Mouse (Mus musculus): Measurements from ENCODE around the gene Wdr25. TPM values are rescaled to one million over a fixed set of nuclear protein-coding genes. Genes with fewer than 3 reads are reported as not detected.
A peak's percentile ranks its signal among the peaks of the same experiment; 100 is the strongest.

The Wdr25 gene
- polyA plus RNA-seq, 1 experiment from 2014 or later: 8.0 TPM

DNA sequence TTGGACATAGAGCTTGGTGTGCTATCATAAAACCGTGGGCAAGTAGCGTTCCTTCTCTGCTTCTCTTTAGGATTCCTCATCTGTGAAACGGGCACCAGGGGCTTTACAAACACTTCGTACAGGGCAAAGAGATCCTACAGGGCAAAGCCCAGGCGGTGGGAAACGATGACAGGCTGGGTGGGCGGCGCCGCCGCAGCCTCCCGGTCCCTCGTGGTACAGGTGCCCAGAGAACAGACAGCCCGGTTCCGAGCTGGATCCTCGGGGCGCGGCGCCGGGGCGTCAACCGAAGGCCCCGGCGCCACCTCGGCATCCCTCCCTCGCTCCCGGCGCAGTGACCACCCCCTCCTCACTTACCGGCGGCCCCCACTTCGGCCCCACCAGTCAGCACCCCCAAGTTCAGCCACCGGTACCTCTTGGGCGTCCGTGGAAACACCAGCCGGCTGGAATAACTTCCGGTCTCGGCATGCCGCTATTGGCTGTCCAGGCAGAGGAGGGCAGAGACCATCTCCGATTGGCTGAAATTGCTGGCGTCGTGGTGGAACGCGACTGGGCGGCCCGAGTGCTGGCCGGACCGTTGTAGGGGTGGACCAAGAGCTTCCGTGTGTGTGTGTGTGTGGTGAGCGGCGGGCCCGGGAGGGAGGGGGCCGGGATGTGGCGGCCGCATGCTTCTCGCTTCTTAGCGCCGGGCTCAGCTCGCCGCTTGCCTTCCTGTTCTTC is 442 bp downstream of the Wdr25 start, which contains the start of gene Wars:
TSS of gene Wars (minus strand) at position 460 of the 717 bp plus-strand sequence.
- Histone ChIP-seq H3K4me2 (peak within 1 kb of the TSS; percentile 87), H3K9me3 (ENCODE audit: low read depth, low read length) (no peaks in the 10 kb centered on the region), H3K27ac (ENCODE audit: low read depth) (peak within 1 kb of the TSS; percentile 36; the same call in 1 of the 2 replicates), H3K4me1 (ENCODE audit: insufficient read depth) (peaks cover 10% of the 10 kb centered on the region; the same call in 1 of the 2 replicates), H3K27me3 (ENCODE audit: insufficient read depth, low read length) (no peaks in the 10 kb centered on the region), H3K36me3 (ENCODE audit: insufficient read depth) (no peaks in the 10 kb centered on the region), H3K4me3 (ENCODE audit: low read depth, low read length) (peak within 1 kb of the TSS; percentile 91), H3K9ac (peak within 1 kb of the TSS; percentile 79)
- WGBS: under 1% methylated on average over 56 of the region's 58 CpGs
- peak; percentile 97 for DNase-seq
- peak; percentile 100 for ATAC-seq (ENCODE audit: insufficient read depth)
- TF ChIP-seq CTCF (IDR thresholded peaks at IDR 0.05; ENCODE audit: low read depth): no peak

DNA sequence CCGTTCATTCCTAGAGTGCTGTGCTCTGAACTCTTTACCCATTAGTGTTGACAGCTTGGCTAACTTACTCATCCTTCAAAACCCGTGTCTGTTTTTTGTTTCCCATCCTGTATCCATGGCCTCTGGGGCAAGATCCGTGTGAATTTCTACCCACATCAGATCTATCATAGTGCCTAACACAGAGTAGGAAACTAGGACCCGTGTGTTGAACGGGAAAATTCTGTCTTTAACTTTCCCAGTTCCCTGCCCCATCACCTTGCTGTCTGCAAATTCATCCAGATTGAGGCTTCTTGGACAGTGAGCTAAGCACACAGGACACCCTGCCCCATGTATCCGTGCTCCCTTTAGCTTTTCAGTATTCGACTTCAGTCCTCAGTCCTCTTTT is 993 bp downstream of the Wdr25 start:
- DNase-seq (no peak), ATAC-seq (ENCODE audit: insufficient read depth) (peak; percentile 32)
- no peaks in the 10 kb centered on the region for H3K27me3 ChIP-seq (ENCODE audit: insufficient read depth, low read length)
- H3K4me1 ChIP-seq (ENCODE audit: insufficient read depth): peaks cover 10% of the 10 kb centered on the region; the same call in 1 of the 2 replicates
- 2% methylated on average over 7 of the region's 7 CpGs for WGBS
- peak overlapping the region; percentile 91 for H3K4me3 ChIP-seq (ENCODE audit: low read depth, low read length)
- no peaks in the 10 kb centered on the region for H3K36me3 ChIP-seq (ENCODE audit: insufficient read depth)
- no peaks in the 10 kb centered on the region for H3K9me3 ChIP-seq (ENCODE audit: low read depth, low read length)
- peak overlapping the region; percentile 36; the same call in 1 of the 2 replicates for H3K27ac ChIP-seq (ENCODE audit: low read depth)
- no peak for TF ChIP-seq CTCF (IDR thresholded peaks at IDR 0.05; ENCODE audit: low read depth)
- H3K4me2 ChIP-seq: peak overlapping the region; percentile 87
- peak overlapping the region; percentile 79 for H3K9ac ChIP-seq

DNA sequence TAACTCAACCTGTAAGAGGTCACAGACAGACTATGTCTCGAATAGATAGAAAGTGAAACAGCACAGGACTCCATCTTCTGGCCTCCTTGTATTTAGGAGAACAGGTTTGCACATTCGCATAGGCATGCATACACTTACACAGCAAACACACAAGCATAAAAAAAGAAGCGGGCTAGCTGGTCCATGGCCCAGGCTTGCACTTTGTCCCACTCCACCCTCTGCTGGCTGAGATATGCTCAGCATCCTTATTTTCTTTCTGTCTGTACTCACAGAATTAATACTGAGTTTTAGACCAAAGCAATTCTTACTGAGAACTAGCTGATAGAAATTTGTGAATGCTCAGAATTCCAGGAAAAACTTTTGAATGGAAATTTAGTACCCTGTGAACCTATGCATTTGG is 2.6 kb downstream of the Wdr25 start:
- no peak for ATAC-seq (ENCODE audit: insufficient read depth)
- no peaks in the 10 kb centered on the region for H3K36me3 ChIP-seq (ENCODE audit: insufficient read depth)
- no peaks in the 10 kb centered on the region for H3K9me3 ChIP-seq (ENCODE audit: low read depth, low read length)
- H3K4me2 ChIP-seq: no peak overlapping the region
- no peak overlapping the region for H3K4me3 ChIP-seq (ENCODE audit: low read depth, low read length)
- DNase-seq: peak; percentile 51
- WGBS: 58% methylated on average over 3 of the region's 3 CpGs
- no peak overlapping the region for H3K9ac ChIP-seq
- TF ChIP-seq CTCF (IDR thresholded peaks at IDR 0.05; ENCODE audit: low read depth): peak; percentile 45; the same call in 1 of the 2 replicates
- no peak overlapping the region for H3K27ac ChIP-seq (ENCODE audit: low read depth)
- no peaks in the 10 kb centered on the region for H3K27me3 ChIP-seq (ENCODE audit: insufficient read depth, low read length)
- H3K4me1 ChIP-seq (ENCODE audit: insufficient read depth): peaks cover 10% of the 10 kb centered on the region; the same call in 1 of the 2 replicates

DNA sequence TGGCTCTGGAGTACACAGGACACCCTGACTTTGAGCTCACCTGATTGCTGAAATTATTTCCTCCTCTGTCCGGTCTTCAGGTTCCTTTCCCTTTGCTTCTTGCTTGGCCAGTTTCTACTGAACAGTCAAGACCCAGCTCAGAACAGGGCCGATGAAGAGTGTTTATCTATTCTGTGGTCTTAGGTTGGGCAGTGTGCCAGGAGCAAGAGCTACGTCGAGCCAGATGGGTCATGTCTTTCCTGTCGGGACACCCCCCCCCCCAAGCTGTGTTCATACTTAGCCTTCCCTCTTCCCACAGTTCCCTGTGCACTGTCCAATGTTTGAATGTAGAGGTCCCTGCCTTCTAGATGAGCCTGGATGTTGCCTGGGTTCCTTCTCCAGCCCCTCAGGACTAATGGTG is 7.9 kb downstream of the Wdr25 start:
- Histone ChIP-seq H3K9me3 (ENCODE audit: low read depth, low read length) (no peaks in the 10 kb centered on the region), H3K36me3 (ENCODE audit: insufficient read depth) (no peaks in the 10 kb centered on the region), H3K4me3 (ENCODE audit: low read depth, low read length) (no peak overlapping the region), H3K4me1 (ENCODE audit: insufficient read depth) (no peaks in the 10 kb centered on the region), H3K27me3 (ENCODE audit: insufficient read depth, low read length) (no peaks in the 10 kb centered on the region), H3K9ac (no peak overlapping the region), H3K4me2 (no peak overlapping the region), H3K27ac (ENCODE audit: low read depth) (no peak overlapping the region)
- no peak for TF ChIP-seq CTCF (IDR thresholded peaks at IDR 0.05; ENCODE audit: low read depth)
- DNase-seq (peak; percentile 81), ATAC-seq (ENCODE audit: insufficient read depth) (peak; percentile 72)
- 35% methylated on average over 5 of the region's 5 CpGs for WGBS

DNA sequence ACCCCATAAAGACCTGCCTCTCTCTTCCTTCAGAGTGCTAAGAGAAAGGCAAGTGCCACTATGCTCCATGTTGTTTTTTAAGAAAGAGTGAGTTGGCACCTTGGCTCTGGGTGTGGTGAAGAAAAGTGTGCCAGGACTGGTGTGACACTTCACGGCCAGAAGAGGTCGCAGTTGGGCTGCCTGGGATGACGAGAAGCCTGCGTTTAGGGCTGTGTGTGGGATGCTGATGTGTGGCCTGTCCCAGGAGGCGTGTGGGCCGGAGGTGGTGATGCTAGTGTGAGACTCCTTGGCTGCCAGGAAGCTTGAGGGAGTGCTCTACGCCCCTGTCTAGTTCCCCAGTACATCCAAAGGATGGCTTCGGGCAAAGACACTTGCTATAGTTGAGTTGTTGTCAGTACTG is 9.5 kb downstream of the Wdr25 start:
- Histone ChIP-seq H3K27me3 (ENCODE audit: insufficient read depth, low read length) (no peaks in the 10 kb centered on the region), H3K4me3 (ENCODE audit: low read depth, low read length) (no peak overlapping the region), H3K27ac (ENCODE audit: low read depth) (no peak overlapping the region), H3K36me3 (ENCODE audit: insufficient read depth) (no peaks in the 10 kb centered on the region), H3K9me3 (ENCODE audit: low read depth, low read length) (no peaks in the 10 kb centered on the region), H3K4me2 (no peak overlapping the region), H3K4me1 (ENCODE audit: insufficient read depth) (no peaks in the 10 kb centered on the region; the same call in 1 of the 2 replicates), H3K9ac (no peak overlapping the region)
- TF ChIP-seq CTCF (IDR thresholded peaks at IDR 0.05; ENCODE audit: low read depth): peak; percentile 87
- ATAC-seq (ENCODE audit: insufficient read depth) (0 out of 2 replicates have a peak, but pooled peaks have one; percentile 35), DNase-seq (peak; percentile 78)
- WGBS: 25% methylated on average over 8 of the region's 8 CpGs

DNA sequence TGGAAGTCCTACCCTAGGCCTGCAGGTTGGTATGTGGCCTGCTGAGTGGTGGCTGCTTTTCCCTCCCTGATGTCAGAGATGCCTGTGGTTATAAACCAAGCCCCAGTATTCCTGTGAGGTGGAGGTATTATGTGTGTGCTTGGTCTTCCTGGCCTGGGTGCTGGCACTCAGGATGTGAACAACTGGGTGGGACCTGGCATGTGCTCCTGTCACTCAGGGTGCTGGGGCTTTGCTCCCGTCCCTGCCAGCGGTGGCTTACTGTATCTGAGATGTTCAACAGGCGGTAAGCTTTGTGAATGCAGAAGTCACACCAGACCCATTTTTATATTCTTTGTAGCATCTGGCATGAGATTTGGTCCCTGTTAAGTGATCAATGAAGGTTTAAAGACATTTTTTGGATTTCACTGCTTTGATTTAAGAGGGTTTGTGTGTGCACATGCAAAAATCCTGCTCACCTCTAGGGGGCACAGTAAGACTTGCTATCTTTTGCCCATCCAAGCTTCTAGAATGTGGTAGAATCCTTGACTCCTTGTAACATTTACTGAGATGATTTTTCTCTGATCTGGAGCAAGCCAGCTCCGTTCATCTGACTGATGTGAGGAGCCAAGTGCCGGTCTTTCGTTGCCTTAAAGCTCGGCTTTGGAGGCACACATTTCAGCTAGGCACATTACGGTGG is 10.3 kb downstream of the Wdr25 start:
- TF ChIP-seq CTCF (IDR thresholded peaks at IDR 0.05; ENCODE audit: low read depth): peak; percentile 85
- H3K36me3 ChIP-seq (ENCODE audit: insufficient read depth): no peaks in the 10 kb centered on the region
- no peak overlapping the region for H3K4me3 ChIP-seq (ENCODE audit: low read depth, low read length)
- H3K4me1 ChIP-seq (ENCODE audit: insufficient read depth): no peaks in the 10 kb centered on the region; the same call in 1 of the 2 replicates
- DNase-seq (peak; percentile 87), ATAC-seq (ENCODE audit: insufficient read depth) (no peak)
- no peaks in the 10 kb centered on the region for H3K27me3 ChIP-seq (ENCODE audit: insufficient read depth, low read length)
- WGBS: 56% methylated on average over 8 of the region's 8 CpGs
- no peaks in the 10 kb centered on the region for H3K9me3 ChIP-seq (ENCODE audit: low read depth, low read length)
- H3K4me2 ChIP-seq: no peak overlapping the region
- H3K9ac ChIP-seq: no peak overlapping the region
- no peak overlapping the region for H3K27ac ChIP-seq (ENCODE audit: low read depth)

DNA sequence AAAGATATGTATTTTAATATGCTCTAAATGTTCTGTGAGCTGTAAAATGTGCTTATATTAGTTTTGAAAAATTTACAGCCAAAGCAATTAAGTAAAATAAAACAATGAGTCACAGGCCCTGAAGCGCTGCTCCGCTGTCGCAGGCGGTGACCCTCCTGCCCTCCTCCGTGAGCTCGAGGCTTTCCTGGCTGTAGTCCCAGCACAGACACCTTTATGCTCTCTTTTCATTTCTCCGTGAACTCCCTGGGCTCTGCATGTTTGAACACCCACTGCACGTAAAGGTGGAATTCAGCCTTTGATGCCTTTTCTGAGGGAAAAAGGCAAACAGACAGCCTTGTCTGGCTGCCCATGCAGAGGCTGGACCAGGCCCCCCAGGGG is 10.8 kb downstream of the Wdr25 start:
- H3K27ac ChIP-seq (ENCODE audit: low read depth): no peak overlapping the region
- DNase-seq: no peak

More for the DNA sequence above, 10.8 kb downstream of the Wdr25 start:
- no peak for TF ChIP-seq CTCF (IDR thresholded peaks at IDR 0.05; ENCODE audit: low read depth)
- H3K4me3 ChIP-seq (ENCODE audit: low read depth, low read length): no peak overlapping the region
- no peaks in the 10 kb centered on the region for H3K27me3 ChIP-seq (ENCODE audit: insufficient read depth, low read length)
- no peaks in the 10 kb centered on the region for H3K36me3 ChIP-seq (ENCODE audit: insufficient read depth)
- no peak overlapping the region for H3K4me2 ChIP-seq
- H3K9me3 ChIP-seq (ENCODE audit: low read depth, low read length): no peaks in the 10 kb centered on the region
- WGBS: 33% methylated on average over 8 of the region's 8 CpGs
- no peak overlapping the region for H3K9ac ChIP-seq
- no peaks in the 10 kb centered on the region; the same call in 1 of the 2 replicates for H3K4me1 ChIP-seq (ENCODE audit: insufficient read depth)
- no peak for ATAC-seq (ENCODE audit: insufficient read depth)

Data from lung, embryonic 14.5 days (tissue).